Mouse (Mus musculus) left cerebral cortex, adult 6 months (tissue): Measurements from ENCODE around the gene Hoxa1. TPM values are rescaled to one million over a fixed set of nuclear protein-coding genes. Genes with fewer than 3 reads are reported as not detected.

Experiments used
- long read RNA-seq, 2 experiments: library from polyadenylated mRNA; unstranded; transcript quantifications; one replicate each; pipeline ENCODE4 v2.0.0; 2019 to 2020
- polyA plus RNA-seq: library from polyadenylated mRNA; unstranded; fragments of <200 nt; fragmentation: Nextera tagmentation; gene quantifications from 2 replicates; pipeline ENCODE4 v1.2.3, GENCODE M21; 2021

Gene Hoxa1
- not detected in 2 replicates for polyA plus RNA-seq
- long read RNA-seq, experiment 1, partial matches to known transcripts, result 0 of 1 reads
- long read RNA-seq, experiment 1, other reads (novel, unspliced or antisense), result 0 of 1 reads
- long read RNA-seq, experiment 2, result 0 reads

DNA sequence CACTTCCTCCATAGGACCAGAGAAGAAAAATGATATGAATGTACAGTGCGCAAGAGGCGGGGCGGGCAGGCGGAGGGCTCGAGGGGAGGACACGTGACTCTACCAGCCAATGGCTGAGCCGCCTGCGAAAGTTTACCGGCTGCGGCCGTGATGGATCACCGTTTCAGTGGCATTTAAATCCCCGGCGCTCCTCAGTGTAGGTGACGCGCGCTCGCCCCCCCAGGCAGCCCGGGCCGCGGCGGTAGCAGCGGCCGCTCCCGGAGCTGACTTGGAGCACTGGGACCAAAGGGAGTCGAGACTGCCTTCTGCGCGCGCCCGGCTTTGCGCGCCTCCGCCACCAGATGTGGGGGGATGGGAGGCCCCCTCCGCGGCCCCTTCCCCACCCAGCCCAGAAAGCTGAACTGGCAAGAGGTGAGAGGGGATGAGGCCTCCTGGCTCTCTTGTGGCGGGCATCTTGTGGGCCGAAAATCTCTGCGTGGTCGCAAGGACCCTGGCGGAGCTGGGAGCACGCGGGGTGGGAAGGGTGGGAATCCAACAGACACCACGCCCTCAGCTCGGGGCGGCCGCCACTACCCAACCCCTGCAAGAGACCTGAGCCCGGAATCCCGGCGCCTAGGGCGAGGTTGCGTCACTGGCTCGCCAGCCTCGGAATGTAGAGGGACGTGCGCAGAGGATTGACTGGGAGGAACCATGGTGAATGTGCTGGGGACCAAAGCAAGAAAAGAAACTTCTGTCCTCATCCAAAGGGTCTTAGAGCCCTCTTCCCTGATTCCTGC, at the start of gene Hoxa1:
Gene Hoxa1, minus strand, starts transcription at position 42 of the 776 bp plus-strand sequence.

DNA sequence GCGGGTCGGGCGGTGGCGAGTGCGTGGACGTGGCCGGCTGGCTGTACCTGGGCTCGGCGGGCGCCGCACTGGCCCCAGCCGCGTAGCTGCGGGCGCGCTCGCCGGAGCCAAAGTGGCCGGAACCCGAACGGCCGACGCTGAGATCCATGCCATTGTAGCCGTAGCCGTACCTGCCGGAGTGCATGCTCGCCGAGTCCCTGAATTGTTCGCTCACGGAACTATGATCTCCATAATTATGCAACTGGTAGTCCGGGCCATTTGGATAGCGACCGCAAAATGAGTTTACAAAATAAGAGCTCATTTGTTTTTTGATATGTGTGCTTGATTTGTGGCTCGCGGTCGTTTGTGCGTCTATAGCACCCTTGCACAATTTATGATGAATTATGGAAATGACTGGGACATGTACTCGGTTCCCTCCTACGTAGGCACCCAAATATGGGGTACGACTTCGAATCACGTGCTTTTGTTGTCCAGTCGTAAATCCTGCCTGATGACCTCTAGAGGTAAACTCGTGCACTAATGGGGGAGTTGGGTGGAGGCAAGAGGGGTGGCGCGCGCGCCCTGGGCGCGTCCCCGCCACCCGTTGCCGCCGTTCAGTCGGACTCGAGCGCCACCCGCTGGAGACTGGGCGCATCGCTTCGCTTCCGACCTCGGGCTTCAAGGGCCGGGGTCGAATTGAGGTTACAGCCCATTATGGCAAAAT, 46.1 kb upstream of the Hoxa1 start, which contains the start of gene Hoxa5:
Gene Hoxa5, minus strand, starts transcription at position 538 of the 703 bp plus-strand sequence.

DNA sequence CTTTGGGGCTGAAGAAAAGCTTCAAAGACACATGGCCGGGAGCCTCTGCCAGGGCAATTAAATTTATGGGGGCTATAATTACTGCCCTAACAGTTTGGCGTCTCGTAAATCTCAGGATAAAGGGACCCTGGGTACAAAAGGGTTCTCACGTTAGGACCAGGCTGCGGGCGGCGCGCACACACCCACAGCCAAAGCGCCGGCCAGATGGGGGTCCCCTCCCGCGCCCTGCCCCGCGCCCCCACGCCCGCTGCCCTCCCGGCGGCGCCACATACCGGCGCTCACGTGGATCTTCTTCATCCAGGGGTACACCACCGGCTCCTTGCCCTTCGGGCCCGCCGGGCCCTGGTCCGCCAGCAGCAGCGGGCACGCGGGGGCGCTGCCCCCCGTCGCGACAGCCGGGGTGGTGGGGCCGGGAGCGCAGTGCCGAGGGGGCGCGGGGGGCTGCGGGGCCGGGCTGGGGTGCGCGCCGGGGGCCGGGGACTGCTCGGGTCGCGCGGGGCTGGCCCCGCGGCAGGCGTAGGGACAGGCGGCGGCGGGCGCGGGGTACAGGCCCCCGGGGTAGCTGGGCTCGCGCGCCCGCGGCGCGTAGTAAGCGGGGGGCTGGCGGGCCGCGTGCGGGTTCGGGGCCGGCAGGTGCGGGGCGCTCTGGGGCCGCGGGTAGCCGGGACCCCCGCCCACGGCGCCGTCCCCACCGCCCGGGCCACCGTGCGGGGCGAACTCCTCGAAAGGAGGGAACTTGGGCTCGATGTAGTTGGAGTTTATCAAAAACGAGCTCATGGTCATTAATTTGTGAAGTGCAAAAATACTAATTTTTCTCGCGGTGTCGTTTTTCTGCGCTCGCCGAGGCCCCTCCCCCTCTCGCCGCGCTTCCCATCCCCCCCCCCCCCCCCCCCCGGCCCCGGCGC, 33.0 kb upstream of the Hoxa1 start, which contains the start of gene Hoxa4:
Gene Hoxa4, minus strand, starts transcription at position 848 of the 905 bp plus-strand sequence.

DNA sequence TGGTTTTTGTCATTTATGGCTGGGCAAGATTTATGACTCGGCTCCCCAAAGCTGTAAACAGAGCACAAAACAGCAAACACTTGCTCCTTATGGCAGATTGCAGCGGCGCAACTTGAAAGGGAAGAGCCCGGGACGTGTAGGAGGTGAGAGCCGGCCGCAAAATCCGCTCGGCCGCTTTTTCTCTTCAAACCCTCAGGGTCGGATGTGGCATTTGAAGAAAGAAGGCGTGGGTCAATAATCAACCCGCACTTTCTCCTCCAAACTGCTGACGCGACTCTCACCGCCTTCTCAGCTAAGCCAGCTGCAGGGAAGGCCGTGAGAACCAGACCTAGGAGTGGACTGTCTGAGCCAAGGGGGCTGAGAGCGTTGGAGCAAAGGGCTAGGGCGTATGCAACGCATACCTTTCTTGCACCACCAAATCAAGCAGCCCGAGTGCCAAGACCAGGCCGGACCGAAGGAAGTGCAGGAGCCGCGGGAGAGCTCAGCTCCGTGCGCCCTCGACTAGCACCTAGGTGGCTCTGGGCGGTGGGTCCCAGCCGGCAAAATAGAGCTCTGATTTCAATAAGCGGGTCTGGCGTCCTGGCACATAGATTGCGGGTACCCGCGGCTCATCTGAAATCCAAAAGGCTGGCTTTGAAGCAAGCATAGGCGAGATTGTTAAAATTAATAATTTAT, 19.1 kb upstream of the Hoxa1 start, which contains the start of gene 5730596B20Rik:
Gene 5730596B20Rik, plus strand, starts transcription at position 438 of the 675 bp plus-strand sequence.

GRCm38 (mm10) chr6:52164626-52165440, 6.7 kb upstream of the Hoxa1 start, which contains the start of gene Hoxa2:
Hoxa2 (minus strand) TSS chr6:52164831.

Other genes starting within 250 kb of the Hoxa1 start
- 11.4 and 14.0 TPM in 2 replicates for gene Skap2, start 145.8 kb downstream of the Hoxa1 start, polyA plus RNA-seq
- gene Hoxa2, start 6.5 kb upstream of the Hoxa1 start, polyA plus RNA-seq, result not detected in 2 replicates
- not detected in 2 replicates for gene 5730596B20Rik, start 19.2 kb upstream of the Hoxa1 start, polyA plus RNA-seq
- not detected in 2 replicates for gene Hoxa4, start 33.4 kb upstream of the Hoxa1 start, polyA plus RNA-seq
- not detected in 2 replicates for gene Hoxa5, start 46.3 kb upstream of the Hoxa1 start, polyA plus RNA-seq
- gene Hoxa6, start 50.4 kb upstream of the Hoxa1 start, polyA plus RNA-seq, result not detected in 2 replicates
- not detected in 2 replicates for gene Hoxa3, start 55.0 kb upstream of the Hoxa1 start, polyA plus RNA-seq
- gene Gm28308, start 55.0 kb upstream of the Hoxa1 start, polyA plus RNA-seq, result not detected in 2 replicates
- not detected in 2 replicates for gene Hoxa7, start 63.5 kb upstream of the Hoxa1 start, polyA plus RNA-seq
- gene Hoxa9, start 72.8 kb upstream of the Hoxa1 start, polyA plus RNA-seq, result not detected in 2 replicates
- gene Hoxa10, start 82.5 kb upstream of the Hoxa1 start, polyA plus RNA-seq, result not detected in 2 replicates
- not detected in 2 replicates for gene Hoxa11, start 87.5 kb upstream of the Hoxa1 start, polyA plus RNA-seq
- gene Hoxa13, start 102.6 kb upstream of the Hoxa1 start, polyA plus RNA-seq, result not detected in 2 replicates
- not detected in 2 replicates for gene Evx1, start 155.2 kb upstream of the Hoxa1 start, polyA plus RNA-seq